Mouse (Mus musculus) liver, postnatal 0 days (tissue): ENCODE data around the gene Usp28. TPM values are rescaled to one million over a fixed set of nuclear protein-coding genes. Genes with fewer than 3 reads are reported as not detected.
A peak's percentile ranks its signal among the peaks of the same experiment; 100 is the strongest.

ENCODE experiments used
- ATAC-seq: fragments of 200-750 bp; cut with Nextera tagmentation; 2 replicates; pipeline ENCODE4 v1.8.0; 2017; ENCODE audit warnings: mild to moderate bottlenecking, moderate library complexity
- DNase-seq: peaks from one replicate; pipeline ENCODE4 v3.0.0-alpha.2; 2016
- H3K27ac ChIP-seq: fragments of 300-500 bp; sonication (generic); 2 replicates; pipeline ENCODE4 v1.5.1; 2014; ENCODE audit warnings: antibody characterized with exemption, moderate library complexity, mild to moderate bottlenecking, low read depth
- H3K27me3 ChIP-seq: fragments of 300-500 bp; sonication (generic); 2 replicates; pipeline ENCODE4 v1.6.1; 2014; ENCODE audit warnings: low read length, control low read depth, mixed read lengths; ENCODE audit not compliant: insufficient read depth
- H3K36me3 ChIP-seq: fragments of 300-500 bp; sonication (generic); replicated peaks from 2 replicates; pipeline ENCODE4 v1.6.1; 2014; ENCODE audit warnings: mild to moderate bottlenecking, control low read depth, low read length, moderate library complexity, mixed read lengths; ENCODE audit not compliant: insufficient read depth
- H3K4me1 ChIP-seq: fragments of 300-500 bp; sonication (generic); 2 replicates; pipeline ENCODE4 v1.6.1; 2014; ENCODE audit warnings: antibody characterized with exemption, mild to moderate bottlenecking, control low read depth; ENCODE audit not compliant: insufficient read depth
- H3K4me2 ChIP-seq: fragments of 300-500 bp; sonication (generic); 2 replicates; pipeline ENCODE4 v1.6.1; 2014; ENCODE audit warnings: low read depth, mild to moderate bottlenecking, low read length, moderate library complexity, mixed read lengths
- H3K4me3 ChIP-seq: fragments of 300-500 bp; sonication (generic); 2 replicates; pipeline ENCODE4 v1.5.1; 2014; ENCODE audit warnings: low read depth, low read length
- H3K9ac ChIP-seq: fragments of 300-500 bp; sonication (generic); replicated peaks from 2 replicates; pipeline ENCODE4 v1.6.1; 2014; ENCODE audit warnings: mild to moderate bottlenecking, moderate library complexity
- H3K9me3 ChIP-seq: fragments of 300-500 bp; sonication (generic); 2 replicates; pipeline ENCODE4 v1.6.1; 2016; ENCODE audit warnings: mild to moderate bottlenecking, control low read depth, low read length, mixed read lengths
- CTCF ChIP-seq: sonication (generic); IDR thresholded peaks from 2 replicates; pipeline ENCODE4 v1.5.1; 2016; ENCODE audit warnings: antibody characterized with exemption, low read depth
- EP300 ChIP-seq: IDR thresholded peaks from 2 replicates; pipeline ENCODE4 v1.6.1; 2016; ENCODE audit warnings: antibody characterized with exemption, low read depth, mild to moderate bottlenecking
- WGBS: fragments of 180-500 bp; shearing (Covaris S2); extraction: QIAGEN DNeasy Blood & Tissue Kit; methylation state at CpG from one replicate; pipeline ENCODE4 v1.1.7; 2014; ENCODE audit not compliant: insufficient replicate concordance; 5-methylcytosine and 5-hydroxymethylcytosine counted together
- polyA plus RNA-seq: library from polyadenylated mRNA; unstranded; fragments of >200 nt; fragmentation: Nextera tagmentation; extraction: Ambion mirVana; gene quantifications from 2 replicates; pipeline ENCODE4 v1.2.1, GENCODE M21; 2015

Usp28 gene
- polyA plus RNA-seq, 1 experiment from 2014 or later, result 3.9 TPM

DNA sequence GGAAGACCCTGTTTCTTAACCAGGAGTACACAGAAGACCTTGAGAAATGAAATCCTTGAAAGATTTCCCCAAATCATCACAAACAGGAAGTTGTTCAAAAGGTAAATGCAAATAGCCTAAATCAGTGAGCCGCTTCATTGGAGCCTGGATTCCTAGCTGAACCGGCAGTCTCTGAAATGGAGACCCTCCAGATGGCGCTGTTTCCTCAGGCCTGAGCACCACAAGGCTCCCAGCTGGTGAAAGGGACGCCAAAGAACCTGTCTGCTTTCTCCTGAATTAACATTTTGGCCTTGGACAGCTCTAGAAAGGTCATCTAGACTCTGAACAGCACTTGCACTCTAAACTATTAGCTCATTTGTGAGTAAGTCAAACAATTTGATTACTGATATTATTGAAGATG lies 96.4 kb downstream of the Usp28 start:
- Histone ChIP-seq H3K27ac (no peak overlapping the region), H3K27me3 (no peaks in the 10 kb centered on the region), H3K9ac (no peak overlapping the region), H3K4me3 (no peak overlapping the region), H3K4me2 (no peak overlapping the region), H3K4me1 (no peaks in the 10 kb centered on the region), H3K36me3 (peaks cover 29% of the 10 kb centered on the region), H3K9me3 (no peaks in the 10 kb centered on the region)
- WGBS, result 24% methylated on average over 4 of the region's 4 CpGs
- TF ChIP-seq CTCF (peak; percentile 71), EP300 (no peak)
- ATAC-seq (no peak), DNase-seq (peak; percentile 59)

DNA sequence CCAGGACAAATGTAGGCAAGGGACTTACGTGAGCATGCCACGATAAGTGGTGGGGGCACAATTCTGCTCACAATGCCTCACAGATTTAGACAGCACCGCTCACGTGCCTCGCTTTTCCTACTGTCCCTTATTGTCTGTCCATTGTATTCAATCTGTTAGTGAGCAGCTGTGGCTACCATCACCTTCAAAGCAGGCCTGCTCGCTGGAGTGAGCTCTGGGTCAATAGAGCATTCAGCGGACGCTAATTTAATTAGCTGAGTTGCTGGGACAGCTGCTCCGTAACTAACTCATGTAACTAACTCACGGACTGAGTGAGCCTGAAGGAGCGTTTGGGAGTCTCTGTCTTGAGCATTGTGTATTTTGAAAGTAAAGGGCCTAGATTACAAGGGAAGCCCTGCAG lies 102.1 kb downstream of the Usp28 start:
- TF ChIP-seq EP300 (no peak), CTCF (no peak)
- Histone ChIP-seq H3K27ac (no peak overlapping the region), H3K9me3 (no peaks in the 10 kb centered on the region), H3K4me3 (no peak overlapping the region), H3K4me1 (no peaks in the 10 kb centered on the region), H3K9ac (no peak overlapping the region), H3K4me2 (no peak overlapping the region), H3K36me3 (no peaks in the 10 kb centered on the region), H3K27me3 (no peaks in the 10 kb centered on the region)
- WGBS, result 74% methylated on average over 11 of the region's 11 CpGs
- ATAC-seq (no peak), DNase-seq (no peak)

Other genes with a start within 250 kb of the Usp28 start
- gene Zbtb16, start 149.2 kb upstream of the Usp28 start, polyA plus RNA-seq, result 2.2 and 2.5 TPM in 2 replicates
- not detected in 2 replicates for gene Htr3a, start 74.3 kb upstream of the Usp28 start, polyA plus RNA-seq
- gene Htr3b, start 20.4 kb upstream of the Usp28 start, polyA plus RNA-seq, result not detected in 2 replicates
- gene Zw10, start 70.2 kb downstream of the Usp28 start, polyA plus RNA-seq, result 8.6 and 10.0 TPM in 2 replicates
- gene Tmprss5, start 95.9 kb downstream of the Usp28 start, polyA plus RNA-seq, result not detected in 2 replicates